Mouse (Mus musculus) lung, embryonic 14.5 days (tissue): ENCODE measurements around the gene Prkg2. TPM values are rescaled to one million over a fixed set of nuclear protein-coding genes. Genes with fewer than 3 reads are reported as not detected.
A peak's percentile ranks its signal among the peaks of the same experiment; 100 is the strongest.

ENCODE experiments used
- ATAC-seq: fragments of 200-750 bp; cut with Nextera tagmentation; 2 replicates; pipeline ENCODE4 v1.8.0; 2017; ENCODE audit warnings: mild to moderate bottlenecking, moderate TSS enrichment, moderate library complexity; ENCODE audit not compliant: insufficient read depth
- DNase-seq: peaks from one replicate; pipeline ENCODE4 v3.0.0-alpha.2; 2015
- H3K27ac ChIP-seq: fragments of 300-500 bp; sonication (generic); 2 replicates; pipeline ENCODE4 v1.5.1; 2014; ENCODE audit warnings: low read depth, mild to moderate bottlenecking, moderate library complexity
- H3K27me3 ChIP-seq: fragments of 300-500 bp; sonication (generic); 2 replicates; pipeline ENCODE4 v1.6.1; 2014; ENCODE audit warnings: low read length, control low read depth; ENCODE audit not compliant: insufficient read depth
- H3K36me3 ChIP-seq: fragments of 300-500 bp; sonication (generic); 2 replicates; pipeline ENCODE4 v1.6.1; 2014; ENCODE audit warnings: control low read depth; ENCODE audit not compliant: insufficient read depth
- H3K4me1 ChIP-seq: fragments of 300-500 bp; sonication (generic); 2 replicates; pipeline ENCODE4 v1.6.1; 2014; ENCODE audit warnings: antibody characterized with exemption, control low read depth; ENCODE audit not compliant: insufficient read depth
- H3K4me2 ChIP-seq: fragments of 300-500 bp; sonication (generic); 2 replicates; pipeline ENCODE4 v1.6.1; 2014; ENCODE audit warnings: mild to moderate bottlenecking
- H3K4me3 ChIP-seq: fragments of 300-500 bp; sonication (generic); 2 replicates; pipeline ENCODE4 v1.5.1; 2014; ENCODE audit warnings: low read depth, low read length
- H3K9ac ChIP-seq: fragments of 300-500 bp; sonication (generic); 2 replicates; pipeline ENCODE4 v1.6.1; 2014
- H3K9me3 ChIP-seq: fragments of 300-500 bp; sonication (generic); 2 replicates; pipeline ENCODE4 v1.6.1; 2016; ENCODE audit warnings: low read depth, low read length, control low read depth
- CTCF ChIP-seq: IDR thresholded peaks from 2 replicates; pipeline ENCODE4 v1.5.1; 2016; ENCODE audit warnings: antibody characterized with exemption, low read depth
- WGBS: fragments of 180-500 bp; shearing (Covaris S2); extraction: QIAGEN DNeasy Blood & Tissue Kit; methylation state at CpG from one replicate; pipeline ENCODE4 v1.1.7; 2014; 5-methylcytosine and 5-hydroxymethylcytosine counted together
- polyA plus RNA-seq: library from polyadenylated mRNA; unstranded; fragments of >200 nt; fragmentation: Nextera tagmentation; extraction: Ambion mirVana; gene quantifications from 2 replicates; pipeline ENCODE4 v1.2.1, GENCODE M21; 2014

The Prkg2 gene
- polyA plus RNA-seq: 2.0 and 2.8 TPM in 2 replicates

- H3K27ac ChIP-seq: no peak within 1 kb of the TSS
- under 1% methylated on average over 94 of the region's 94 CpGs for WGBS
- TF ChIP-seq CTCF: peak; percentile 24; the same call in 1 of the 2 replicates
- ATAC-seq: peak; percentile 82
- H3K4me3 ChIP-seq: peak within 1 kb of the TSS; percentile 65
- no peaks in the 10 kb centered on the region for H3K4me1 ChIP-seq
- no peaks in the 10 kb centered on the region for H3K36me3 ChIP-seq
- no peaks in the 10 kb centered on the region for H3K9me3 ChIP-seq
- H3K27me3 ChIP-seq: peaks cover 22% of the 10 kb centered on the region
- H3K4me2 ChIP-seq: peak within 1 kb of the TSS; percentile 96
- DNase-seq: peak; percentile 54
- peak within 1 kb of the TSS; percentile 64 for H3K9ac ChIP-seq
These were observed at the start of gene Prkg2 for GRCm38 (mm10) chr5:99036596-99037441. Prkg2 (minus strand) TSS chr5:99037351.

GRCm38 (mm10) chr5:99083955-99084354, 46.8 kb upstream of the Prkg2 start:
- no peak overlapping the region for H3K4me2 ChIP-seq
- ATAC-seq (no peak), DNase-seq (no peak)
- no peaks in the 10 kb centered on the region for H3K9me3 ChIP-seq
- no peak for TF ChIP-seq CTCF
- no peaks in the 10 kb centered on the region for H3K4me1 ChIP-seq
- no peak overlapping the region for H3K9ac ChIP-seq
- no peak overlapping the region for H3K4me3 ChIP-seq
- WGBS: 42% methylated on average over 5 of the region's 5 CpGs
- no peaks in the 10 kb centered on the region for H3K27me3 ChIP-seq
- H3K27ac ChIP-seq: no peak overlapping the region
- no peaks in the 10 kb centered on the region for H3K36me3 ChIP-seq

GRCm38 (mm10) chr5:99078375-99078774, 41.2 kb upstream of the Prkg2 start:
- WGBS: 66% methylated on average over 2 of the region's 2 CpGs
- Histone ChIP-seq H3K9ac (no peak overlapping the region), H3K4me2 (no peak overlapping the region), H3K9me3 (no peaks in the 10 kb centered on the region), H3K4me1 (no peaks in the 10 kb centered on the region), H3K36me3 (no peaks in the 10 kb centered on the region), H3K27ac (no peak overlapping the region), H3K4me3 (no peak overlapping the region), H3K27me3 (no peaks in the 10 kb centered on the region)
- no peak for ATAC-seq
- DNase-seq: no peak
- TF ChIP-seq CTCF: no peak

GRCm38 (mm10) chr5:99068391-99068790, 31.2 kb upstream of the Prkg2 start:
- Histone ChIP-seq H3K27ac (no peak overlapping the region), H3K27me3 (no peaks in the 10 kb centered on the region), H3K4me1 (no peaks in the 10 kb centered on the region), H3K4me3 (no peak overlapping the region), H3K9ac (no peak overlapping the region), H3K36me3 (no peaks in the 10 kb centered on the region), H3K9me3 (no peaks in the 10 kb centered on the region), H3K4me2 (no peak overlapping the region)
- peak; percentile 48 for DNase-seq
- WGBS: 43% methylated on average over 2 of the region's 2 CpGs
- no peak for ATAC-seq
- TF ChIP-seq CTCF: no peak

GRCm38 (mm10) chr5:99062582-99062981, 25.4 kb upstream of the Prkg2 start:
- Histone ChIP-seq H3K36me3 (no peaks in the 10 kb centered on the region), H3K27ac (no peak overlapping the region), H3K4me1 (no peaks in the 10 kb centered on the region), H3K9ac (no peak overlapping the region), H3K27me3 (no peaks in the 10 kb centered on the region), H3K4me3 (no peak overlapping the region), H3K4me2 (no peak overlapping the region), H3K9me3 (no peaks in the 10 kb centered on the region)
- TF ChIP-seq CTCF: no peak
- DNase-seq (no peak), ATAC-seq (no peak)

GRCm38 (mm10) chr5:99039021-99039420, 1.9 kb upstream of the Prkg2 start:
- no peak for TF ChIP-seq CTCF
- no peak for ATAC-seq
- H3K36me3 ChIP-seq: no peaks in the 10 kb centered on the region
- 82% methylated on average over 6 of the region's 6 CpGs for WGBS
- DNase-seq: no peak
- no peak overlapping the region for H3K4me3 ChIP-seq
- H3K4me2 ChIP-seq: no peak overlapping the region
- H3K4me1 ChIP-seq: no peaks in the 10 kb centered on the region
- H3K9me3 ChIP-seq: no peaks in the 10 kb centered on the region
- H3K27me3 ChIP-seq: peaks cover 22% of the 10 kb centered on the region
- no peak overlapping the region for H3K9ac ChIP-seq
- H3K27ac ChIP-seq: no peak overlapping the region

- peaks cover 22% of the 10 kb centered on the region for H3K27me3 ChIP-seq
- H3K9me3 ChIP-seq: no peaks in the 10 kb centered on the region
- H3K4me3 ChIP-seq: peak overlapping the region; percentile 65
- H3K9ac ChIP-seq: peak overlapping the region; percentile 64
- 12% methylated on average over 9 of the region's 9 CpGs for WGBS
- peak; percentile 57; the same call in 1 of the 2 replicates for ATAC-seq
- peak overlapping the region; percentile 96 for H3K4me2 ChIP-seq
- H3K4me1 ChIP-seq: no peaks in the 10 kb centered on the region
- DNase-seq: peak; percentile 12
- no peak for TF ChIP-seq CTCF
- H3K27ac ChIP-seq: no peak overlapping the region
- H3K36me3 ChIP-seq: no peaks in the 10 kb centered on the region
These were observed 276 bp upstream of the Prkg2 start for GRCm38 (mm10) chr5:99037442-99037811.
